Mouse (Mus musculus) lung, embryonic 16.5 days (tissue): ENCODE results near the gene Cmip. TPM values are rescaled to one million over a fixed set of nuclear protein-coding genes. Genes with fewer than 3 reads are reported as not detected.

Experiments
- ATAC-seq: fragments of 200-750 bp; cut with Nextera tagmentation; 2 replicates; pipeline ENCODE4 v1.8.0; 2017; ENCODE audit warnings: low read depth, mild to moderate bottlenecking, moderate library complexity
- H3K27ac ChIP-seq: fragments of 300-500 bp; sonication (generic); 2 replicates; pipeline ENCODE4 v1.5.1; 2014; ENCODE audit warnings: mild to moderate bottlenecking, control low read depth, low read length
- H3K27me3 ChIP-seq: fragments of 300-500 bp; sonication (generic); 2 replicates; pipeline ENCODE4 v1.6.1; 2014; ENCODE audit warnings: low read depth, low read length, mixed read lengths; ENCODE audit not compliant: control insufficient read depth, insufficient read depth
- H3K36me3 ChIP-seq: fragments of 300-500 bp; sonication (generic); 2 replicates; pipeline ENCODE4 v1.6.1; 2014; ENCODE audit warnings: low read length; ENCODE audit not compliant: control insufficient read depth, insufficient read depth
- H3K4me1 ChIP-seq: fragments of 300-500 bp; sonication (generic); replicated peaks from 2 replicates; pipeline ENCODE4 v1.6.1; 2014; ENCODE audit warnings: low read length, mixed read lengths; ENCODE audit not compliant: control insufficient read depth, insufficient read depth
- H3K4me2 ChIP-seq: fragments of 300-500 bp; sonication (generic); 2 replicates; pipeline ENCODE4 v1.6.1; 2014; ENCODE audit warnings: low read depth, low read length, control low read depth
- H3K4me3 ChIP-seq: fragments of 300-500 bp; sonication (generic); 2 replicates; pipeline ENCODE4 v1.5.1; 2014; ENCODE audit warnings: mild to moderate bottlenecking, low read length, control low read depth
- H3K9ac ChIP-seq: fragments of 300-500 bp; sonication (generic); 2 replicates; pipeline ENCODE4 v1.6.1; 2014; ENCODE audit warnings: low read length, control low read depth
- H3K9me3 ChIP-seq: fragments of 300-500 bp; sonication (generic); 2 replicates; pipeline ENCODE4 v1.6.1; 2016; ENCODE audit warnings: low read length; ENCODE audit not compliant: control insufficient read depth
- WGBS: fragments of 180-500 bp; shearing (Covaris S2); extraction: QIAGEN DNeasy Blood & Tissue Kit; methylation state at CpG from one replicate; pipeline ENCODE4 v1.1.7; 2014; 5-methylcytosine and 5-hydroxymethylcytosine counted together
- microRNA-seq: library from miRNA; unstranded; fragments of <30 nt; microRNA quantifications from one replicate; pipeline ENCODE4, GENCODE M21; 2016
- polyA plus RNA-seq: library from polyadenylated mRNA; unstranded; fragments of >200 nt; fragmentation: Nextera tagmentation; extraction: Ambion mirVana; gene quantifications from 2 replicates; pipeline ENCODE4 v1.2.1, GENCODE M21; 2015

Gene Cmip
- polyA plus RNA-seq, 1 experiment from 2014 or later = 11.3 TPM

GRCm38 (mm10) chr8:117500232-117500823 lies 243.5 kb downstream of the Cmip start:
- peaks cover 15% of the 10 kb centered on the region for H3K27me3 ChIP-seq
- H3K4me1 ChIP-seq = peaks cover 3% of the 10 kb centered on the region; the same call in 1 of the 2 replicates
- no peak overlapping the region for H3K4me3 ChIP-seq
- H3K4me2 ChIP-seq = no peak overlapping the region
- 66% methylated on average over 5 of the region's 5 CpGs for WGBS
- ATAC-seq = no peak
- H3K9ac ChIP-seq = no peak overlapping the region
- no peaks in the 10 kb centered on the region for H3K36me3 ChIP-seq
- no peaks in the 10 kb centered on the region for H3K9me3 ChIP-seq
- H3K27ac ChIP-seq = no peak overlapping the region

DNA sequence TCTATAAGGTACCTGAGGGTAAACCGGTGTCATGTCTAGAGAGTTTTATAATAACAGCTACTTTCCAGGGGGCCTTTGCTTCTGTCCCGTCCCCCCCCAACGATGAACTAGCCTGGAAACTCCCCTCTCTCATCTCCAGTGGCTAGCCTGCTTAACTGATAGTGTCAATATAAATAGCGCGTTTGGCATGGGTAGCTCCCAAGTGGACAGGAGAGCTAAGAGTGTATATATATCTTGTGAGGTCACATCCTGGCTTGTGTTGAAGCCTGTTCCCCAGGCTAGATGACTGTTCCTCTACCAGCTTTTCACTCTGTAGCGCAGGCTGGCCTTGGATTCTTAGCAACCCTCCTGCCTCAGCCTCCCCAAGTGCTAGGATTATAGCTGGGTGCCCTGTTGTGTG lies 244.5 kb downstream of the Cmip start:
- Histone ChIP-seq H3K4me2 (no peak overlapping the region), H3K27ac (no peak overlapping the region), H3K4me3 (no peak overlapping the region), H3K36me3 (no peaks in the 10 kb centered on the region), H3K4me1 (peaks cover 3% of the 10 kb centered on the region; the same call in 1 of the 2 replicates), H3K9me3 (no peaks in the 10 kb centered on the region), H3K27me3 (peaks cover 15% of the 10 kb centered on the region), H3K9ac (no peak overlapping the region)
- WGBS = 81% methylated on average over 6 of the region's 6 CpGs
- ATAC-seq = no peak

- Histone ChIP-seq H3K27me3 (peaks cover 7% of the 10 kb centered on the region), H3K4me2 (no peak overlapping the region), H3K36me3 (no peaks in the 10 kb centered on the region), H3K4me3 (no peak overlapping the region), H3K9me3 (no peaks in the 10 kb centered on the region), H3K4me1 (no peaks in the 10 kb centered on the region; the same call in 1 of the 2 replicates), H3K9ac (no peak overlapping the region), H3K27ac (no peak overlapping the region)
- no peak for ATAC-seq
- WGBS = 58% methylated on average over 13 of the region's 13 CpGs
These were observed 246.7 kb downstream of the Cmip start for GRCm38 (mm10) chr8:117503405-117504069.

GRCm38 (mm10) chr8:117507703-117508102 lies 250.8 kb downstream of the Cmip start:
- Histone ChIP-seq H3K4me3 (no peak overlapping the region), H3K27me3 (no peaks in the 10 kb centered on the region), H3K9me3 (no peaks in the 10 kb centered on the region; the same call in 1 of the 2 replicates), H3K4me2 (no peak overlapping the region), H3K27ac (no peak overlapping the region), H3K36me3 (no peaks in the 10 kb centered on the region), H3K9ac (no peak overlapping the region), H3K4me1 (no peaks in the 10 kb centered on the region)
- no peak for ATAC-seq
- 76% methylated on average over 8 of the region's 8 CpGs for WGBS

Small RNA genes within 50 kb of the gene (microRNA-seq; reads per million reads assigned to microRNA genes)
- not detected for gene Mir7077
- gene Mir7078 = not detected

Other genes with a start within 250 kb of the Cmip start
- gene Pkd1l2, start 174.6 kb upstream of the Cmip start, polyA plus RNA-seq = not detected in 2 replicates
- 0.40 and 0.44 TPM in 2 replicates for gene Bco1, start 161.2 kb upstream of the Cmip start, polyA plus RNA-seq
- gene Gan, start 98.9 kb upstream of the Cmip start, polyA plus RNA-seq = 1.8 TPM in 2 replicates
- 4.3 and 5.0 TPM in 2 replicates for gene Plcg2, start 241.2 kb downstream of the Cmip start, polyA plus RNA-seq